Mouse (Mus musculus): Measurements from ENCODE around the gene Snx4.
"Not testable (repeated sequence)": the region's sequence is repeated elsewhere in the genome, so short reads cannot be mapped to it uniquely, and the experiment has no call there.

The Snx4 gene

DNA sequence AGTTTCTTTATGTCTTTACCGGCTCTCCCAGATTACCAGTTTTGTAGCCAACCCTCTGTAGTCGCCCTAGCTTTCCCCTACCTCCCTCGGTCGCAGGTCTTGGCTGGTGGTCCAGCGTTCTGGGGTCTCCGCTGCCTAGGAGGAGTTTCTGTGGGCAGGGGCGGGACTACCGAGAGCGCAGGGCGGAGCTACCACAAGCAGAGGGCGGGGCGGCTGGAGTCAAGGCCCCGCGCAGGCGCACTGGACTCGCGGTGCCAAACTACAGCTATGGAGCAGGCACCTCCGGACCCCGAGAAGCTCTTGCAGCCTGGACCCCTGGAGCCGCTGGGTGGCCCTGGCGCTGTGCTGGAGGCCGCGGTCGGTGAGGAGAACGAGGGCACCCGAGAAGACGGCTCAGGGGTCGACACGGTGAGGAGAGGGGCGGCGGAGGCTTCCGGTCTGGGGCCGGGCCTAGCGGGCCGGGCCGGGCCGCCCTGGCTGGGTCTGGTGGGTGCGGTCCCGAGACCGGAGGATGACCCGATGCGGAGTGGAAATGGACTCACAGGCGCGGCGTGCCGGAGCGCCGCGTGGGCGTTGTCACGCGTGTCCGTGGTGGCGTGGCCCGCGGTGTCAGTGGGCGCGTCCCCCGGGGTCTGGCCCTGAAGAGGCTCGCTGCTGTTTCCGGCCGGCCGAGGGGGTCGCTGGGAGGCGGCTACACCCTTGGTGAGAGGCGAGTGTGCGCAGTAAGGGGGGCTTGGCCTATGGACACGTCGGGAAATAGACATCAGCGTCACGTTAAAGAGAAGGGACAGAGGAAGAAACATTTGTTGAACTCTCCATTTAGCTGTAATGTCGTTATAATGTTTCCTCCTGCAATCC is at the start of gene Snx4:
Gene Snx4, plus strand, starts transcription at position 249 of the 858 bp plus-strand sequence.
- DNase-seq (ENCODE audit: low read depth, low spot score): peak; percentile 96

DNA sequence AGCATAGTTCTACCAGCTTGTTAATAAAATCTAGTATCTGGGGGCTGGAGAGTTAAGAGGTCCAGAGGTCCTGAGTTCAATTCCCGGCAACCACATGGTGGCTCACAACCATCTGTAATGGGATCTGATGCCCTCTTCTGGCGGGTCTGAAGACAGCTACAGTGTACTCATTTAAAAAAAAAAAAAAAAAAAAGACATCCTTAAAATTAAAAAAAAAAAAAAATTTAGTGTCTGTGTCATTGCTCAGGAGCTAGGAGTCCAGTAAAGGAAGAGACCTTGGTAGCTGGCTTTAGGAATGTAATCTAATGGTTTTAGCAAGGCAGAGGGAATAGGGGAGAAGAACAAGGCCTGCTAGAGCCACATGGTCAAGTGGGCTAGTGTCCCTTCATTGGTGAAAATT is 40.4 kb upstream of the Snx4 start:
- DNase-seq (ENCODE audit: low read depth, low spot score): no peak

DNA sequence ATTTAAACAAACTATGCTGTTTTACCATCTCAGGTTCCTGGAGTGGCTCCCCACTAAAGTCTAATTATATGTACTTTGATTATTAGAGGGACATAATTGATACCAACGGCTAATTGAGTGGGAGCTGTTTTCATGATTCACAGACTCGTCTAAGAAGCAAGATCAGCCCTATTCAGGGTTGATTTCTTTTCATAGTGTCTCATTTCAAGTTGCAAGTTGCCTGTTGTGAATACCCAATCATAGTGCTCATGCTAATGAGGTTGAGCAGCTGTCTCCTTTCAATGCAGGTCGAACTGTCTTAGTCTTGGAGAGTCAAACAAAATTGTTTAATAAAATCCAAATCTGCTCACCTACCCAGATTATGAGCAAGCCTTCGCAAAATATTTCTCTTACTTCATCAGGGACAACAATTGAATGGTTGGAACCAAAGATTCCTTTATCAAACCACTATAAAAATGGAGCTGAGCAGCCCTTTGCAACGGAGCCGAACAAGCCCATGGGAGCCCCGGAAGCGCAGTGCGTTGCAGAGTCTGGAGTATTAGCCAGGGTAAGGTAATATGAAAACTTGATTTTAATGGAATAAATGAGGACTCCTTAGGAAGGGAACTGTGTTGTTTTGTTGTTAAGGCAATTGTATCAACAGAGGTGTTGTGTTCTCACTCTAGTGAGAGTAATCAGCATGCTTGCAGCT is 34.8 kb upstream of the Snx4 start:
- DNase-seq (ENCODE audit: low read depth, low spot score): no peak

DNA sequence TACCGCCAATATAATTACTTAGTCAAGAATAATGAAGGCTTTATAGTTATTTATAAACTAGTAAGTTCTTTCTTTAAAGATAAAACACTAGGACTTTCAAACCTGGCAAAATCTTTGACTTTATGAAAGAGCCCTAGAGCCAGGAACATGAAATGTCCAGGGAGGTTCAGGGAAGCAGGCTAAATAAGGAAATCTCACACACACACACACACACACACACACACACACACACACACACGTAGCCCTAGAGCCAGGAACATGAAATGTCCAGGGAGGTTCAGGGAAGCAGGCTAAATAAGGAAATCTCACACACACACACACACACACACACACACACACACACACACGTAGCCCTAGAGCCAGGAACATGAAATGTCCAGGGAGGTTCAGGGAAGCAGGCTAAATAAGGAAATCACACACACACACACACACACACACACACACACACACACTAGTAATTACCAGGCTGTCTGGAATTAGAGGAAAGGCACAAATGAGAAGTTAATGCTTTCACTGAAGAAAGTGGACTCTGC is 33.6 kb upstream of the Snx4 start:
- DNase-seq (ENCODE audit: low read depth, low spot score): not testable (repeated sequence)

DNA sequence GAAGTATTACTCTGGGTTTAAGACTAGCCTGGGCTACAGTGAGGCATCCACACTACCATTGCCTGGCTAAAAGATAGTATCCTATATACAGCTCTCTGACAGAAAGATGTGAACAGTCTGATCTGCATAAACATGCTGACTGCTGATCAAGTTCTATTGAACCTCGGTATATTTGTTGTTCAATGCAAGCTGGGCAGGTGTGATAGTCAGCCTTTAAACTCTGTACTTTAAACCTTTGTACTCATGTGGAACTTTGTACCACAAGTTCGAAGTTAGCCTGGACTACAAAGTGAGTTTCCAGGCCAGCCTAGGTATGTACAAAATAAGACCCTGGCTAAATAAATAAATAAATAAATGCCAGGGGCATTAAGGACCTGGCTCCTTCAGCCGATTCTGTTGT is 28.8 kb upstream of the Snx4 start:
- DNase-seq (ENCODE audit: low read depth, low spot score): no peak

DNA sequence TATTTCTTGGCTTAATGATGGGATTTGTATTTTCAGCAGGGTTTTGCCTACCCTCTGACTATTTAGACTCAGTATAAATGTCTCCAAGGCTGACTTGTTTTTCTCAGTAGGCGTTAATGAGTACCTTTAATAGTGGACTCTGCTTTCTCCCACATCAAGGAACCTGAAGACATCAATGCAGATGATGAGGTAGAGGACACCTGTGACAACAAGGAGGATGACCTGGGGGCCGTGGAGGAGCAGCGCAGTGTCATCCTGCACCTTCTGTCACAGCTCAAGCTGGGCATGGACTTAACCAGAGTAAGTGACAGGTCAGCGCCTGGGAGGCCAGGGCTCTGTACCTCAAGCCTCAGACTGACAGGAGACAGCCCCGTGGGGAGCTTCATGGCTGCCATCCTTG is 26.9 kb upstream of the Snx4 start:
- no peak for DNase-seq (ENCODE audit: low read depth, low spot score)

DNA sequence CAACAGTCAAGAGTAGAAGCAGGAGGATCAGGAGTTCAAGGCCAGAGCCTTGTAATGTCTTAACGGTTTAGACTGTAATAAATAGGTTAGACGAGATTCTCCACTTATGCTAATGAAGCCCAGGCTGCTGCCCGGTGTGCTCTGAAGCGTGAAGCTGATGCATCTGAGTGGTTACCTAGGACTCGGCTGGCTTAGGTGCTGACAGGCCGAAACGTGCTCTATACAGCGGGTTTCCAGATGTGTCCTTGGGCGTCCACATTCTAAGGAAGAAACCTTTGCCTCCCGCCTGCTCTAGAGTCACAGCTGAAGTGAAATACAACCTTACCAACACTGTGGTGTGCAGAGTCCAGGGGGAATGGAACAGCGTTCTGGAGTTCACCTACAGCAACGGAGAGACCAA is 17.1 kb upstream of the Snx4 start:
- no peak for DNase-seq (ENCODE audit: low read depth, low spot score)

DNA sequence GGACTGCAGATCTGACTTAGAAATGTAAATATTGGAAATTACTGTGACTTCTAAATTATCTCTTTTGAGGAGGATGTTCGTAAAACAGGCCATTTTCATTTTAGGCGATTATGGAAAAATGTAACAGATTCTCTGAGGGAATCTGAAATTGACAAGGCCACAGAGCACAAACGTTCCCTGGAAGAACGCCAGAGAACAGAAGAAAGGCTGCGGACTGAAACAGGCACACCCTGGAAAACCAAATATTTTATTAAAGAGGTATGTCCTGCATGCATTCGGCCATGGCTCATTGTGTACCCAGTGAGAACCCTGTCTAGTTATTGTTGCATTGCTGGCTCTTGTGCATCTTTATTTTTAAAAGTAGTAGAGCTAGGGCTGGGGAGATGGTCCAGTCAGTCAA is 15.1 kb upstream of the Snx4 start:
- no peak for DNase-seq (ENCODE audit: low read depth, low spot score)

DNA sequence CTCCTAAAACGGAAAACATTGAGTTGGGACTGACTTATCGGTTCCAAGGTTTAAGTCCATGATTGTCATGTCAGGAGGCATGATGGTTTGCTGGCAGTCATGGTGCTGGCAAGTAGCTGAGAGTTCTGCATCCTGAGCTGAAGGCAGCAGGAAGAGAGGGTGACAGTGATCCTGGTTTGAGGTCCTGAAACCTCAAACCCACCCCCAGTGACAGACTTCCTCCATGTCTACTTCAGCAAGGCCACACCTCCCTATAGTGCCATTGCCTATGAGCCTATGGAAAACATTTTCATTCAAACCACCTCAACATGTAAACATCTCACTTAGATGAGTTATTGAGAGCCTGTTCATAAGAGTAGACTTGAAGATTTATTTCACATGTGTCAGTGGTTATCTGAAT is 11.9 kb upstream of the Snx4 start:
- DNase-seq (ENCODE audit: low read depth, low spot score): no peak

DNA sequence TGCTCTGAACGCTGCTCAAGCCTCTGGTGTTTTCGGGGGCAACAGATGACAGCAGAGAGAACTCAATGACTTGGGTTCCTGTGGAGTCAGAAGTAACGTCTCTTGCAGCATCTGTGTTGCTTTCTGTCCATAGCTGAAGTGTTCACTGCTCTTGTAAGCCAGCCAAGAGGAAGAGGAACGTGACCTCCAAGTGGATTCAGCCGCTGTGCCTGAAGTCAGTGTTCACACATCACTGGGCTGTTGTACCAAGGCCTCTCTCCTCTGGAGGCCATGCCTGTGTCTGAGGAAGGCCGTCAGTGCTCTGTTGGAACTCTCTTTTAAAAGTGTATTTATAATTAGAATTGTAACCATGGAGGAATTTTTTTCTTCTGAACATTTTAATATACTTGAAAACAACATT is 9.2 kb upstream of the Snx4 start:
- no peak for DNase-seq (ENCODE audit: low read depth, low spot score)

DNA sequence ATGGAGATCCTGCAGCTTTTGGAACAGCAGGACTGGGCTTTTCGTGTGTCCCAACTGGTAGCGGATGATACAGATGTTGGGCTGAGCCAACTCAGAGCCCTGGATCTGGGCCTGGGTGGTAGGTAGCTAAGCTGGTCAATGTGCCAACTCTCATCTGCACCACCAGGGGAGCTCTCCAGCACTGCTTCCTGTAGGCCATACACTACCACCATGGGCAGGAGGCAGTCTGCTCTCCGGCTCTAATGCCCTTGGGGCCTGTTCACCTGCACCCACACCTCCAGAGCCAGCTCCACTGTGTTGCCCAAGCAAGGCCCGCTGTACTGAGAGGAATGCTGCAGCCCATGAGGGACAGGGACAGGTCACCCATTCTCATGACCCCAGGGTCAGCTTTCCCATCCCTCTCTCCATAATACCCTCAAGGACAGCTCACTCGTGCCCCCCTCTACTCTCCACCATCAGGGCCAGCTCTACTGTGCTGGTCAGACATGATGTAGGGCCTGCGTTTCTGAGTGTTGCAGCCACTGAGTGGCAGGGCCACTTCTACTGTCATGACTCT is 7.0 kb upstream of the Snx4 start:
- peak; percentile 47 for DNase-seq (ENCODE audit: low read depth, low spot score)

DNA sequence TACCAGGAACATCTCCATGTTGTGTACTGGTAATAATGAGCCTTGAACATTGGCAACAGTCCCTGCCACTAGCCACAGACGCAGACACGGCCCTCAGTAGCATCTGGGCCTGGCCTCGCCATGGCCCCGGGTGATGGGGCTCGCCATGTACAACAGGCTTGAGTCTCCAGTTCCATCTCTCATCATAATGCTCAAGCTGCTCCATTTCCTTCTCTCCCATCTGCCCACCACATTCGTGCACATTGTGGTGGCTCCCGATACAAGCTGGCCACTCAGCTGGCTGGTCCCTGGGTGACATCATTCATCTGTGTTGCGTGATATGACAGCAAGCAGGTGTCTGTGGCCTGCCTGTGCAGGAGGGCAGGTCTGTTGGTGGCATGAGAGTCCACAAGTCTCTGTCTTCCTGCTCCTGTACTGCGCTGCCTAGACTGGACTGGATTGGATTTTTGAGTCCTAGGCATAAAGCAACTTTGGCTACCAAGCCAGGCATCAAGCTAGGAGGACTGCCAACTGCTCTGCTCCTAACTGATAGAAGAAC is 6.2 kb upstream of the Snx4 start:
- DNase-seq (ENCODE audit: low read depth, low spot score): no peak

DNA sequence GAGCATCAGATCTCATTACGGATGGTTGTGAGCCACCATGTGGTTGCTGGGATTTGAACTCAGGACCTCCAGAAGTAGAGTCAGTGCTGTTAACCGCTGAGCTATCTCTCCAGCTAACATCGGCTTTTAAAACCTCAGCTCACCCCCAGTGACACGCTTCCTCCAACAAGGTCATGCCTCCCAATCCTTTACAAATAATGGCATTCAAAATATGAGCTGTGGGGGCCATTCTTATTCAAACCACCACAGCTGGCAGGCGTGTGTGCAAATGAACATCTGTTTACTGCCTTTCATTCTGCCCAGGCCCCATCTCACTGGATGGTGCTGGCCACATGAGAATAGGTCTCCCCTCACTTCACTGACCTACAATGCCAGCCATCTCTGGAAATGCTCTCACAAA is 4.7 kb upstream of the Snx4 start:
- DNase-seq (ENCODE audit: low read depth, low spot score): no peak

DNA sequence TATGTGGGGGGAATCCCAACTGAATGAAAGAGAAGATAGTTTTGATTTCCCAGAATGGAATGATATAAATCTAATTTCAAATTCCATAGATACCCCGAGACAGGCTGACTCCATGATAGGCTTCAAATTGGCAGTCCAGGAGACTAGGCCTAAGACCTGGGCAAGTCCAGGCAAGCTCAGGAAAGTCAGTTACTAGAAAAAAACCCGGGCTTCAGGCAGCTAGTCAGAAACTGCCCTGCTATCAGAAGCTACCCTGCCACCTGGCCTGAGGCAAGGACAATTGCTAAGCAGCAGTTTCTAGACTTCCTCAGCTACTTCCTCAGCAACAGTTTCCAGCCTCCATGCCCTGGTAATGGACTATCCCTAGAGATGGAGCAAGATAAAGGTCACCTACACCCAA is 4.2 kb upstream of the Snx4 start:
- DNase-seq (ENCODE audit: low read depth, low spot score): no peak

DNA sequence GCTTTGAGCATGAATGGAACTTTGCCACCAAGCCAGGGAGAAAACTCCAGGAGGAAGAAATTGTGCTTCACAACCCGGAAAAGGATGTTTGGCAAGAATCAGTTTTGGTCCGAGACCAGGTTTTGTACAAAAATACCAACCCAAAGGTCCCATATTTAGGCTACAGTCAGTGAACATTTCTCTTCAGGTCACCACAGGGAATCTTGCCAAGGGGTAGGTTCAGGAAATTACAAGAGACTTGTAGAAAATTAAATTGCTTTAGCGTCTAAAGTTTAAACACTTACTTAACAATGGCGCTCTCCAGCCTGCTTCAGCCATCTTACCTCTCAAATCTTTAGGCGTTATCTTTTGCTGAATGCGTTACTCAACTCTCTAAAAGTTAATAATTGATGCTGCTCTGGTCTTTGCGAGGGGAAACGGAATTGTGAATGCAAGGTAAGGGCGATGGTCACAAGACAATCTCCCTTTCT is 556 bp upstream of the Snx4 start:
- peak; percentile 56 for DNase-seq (ENCODE audit: low read depth, low spot score)

DNA sequence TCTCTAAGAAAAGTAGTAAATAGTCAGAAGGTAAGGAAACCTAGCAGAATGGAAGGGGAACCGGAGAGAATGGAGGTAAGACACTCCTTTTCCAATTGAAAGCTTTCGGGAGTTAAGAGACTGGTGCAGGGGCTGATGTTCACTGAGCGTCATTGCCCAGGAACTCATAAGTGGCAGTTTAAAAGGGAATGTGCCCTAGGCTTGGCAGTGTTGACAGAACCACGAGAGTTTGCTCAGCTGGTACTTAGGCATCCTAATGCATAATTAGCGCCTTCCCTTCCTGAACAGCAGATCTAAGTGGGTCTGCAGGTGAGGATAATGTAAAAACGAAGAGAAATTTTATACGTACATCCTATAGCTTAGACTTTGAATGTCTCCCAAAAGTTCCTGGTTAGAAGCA is 4.4 kb downstream of the Snx4 start:
- DNase-seq (ENCODE audit: low read depth, low spot score): no peak

DNA sequence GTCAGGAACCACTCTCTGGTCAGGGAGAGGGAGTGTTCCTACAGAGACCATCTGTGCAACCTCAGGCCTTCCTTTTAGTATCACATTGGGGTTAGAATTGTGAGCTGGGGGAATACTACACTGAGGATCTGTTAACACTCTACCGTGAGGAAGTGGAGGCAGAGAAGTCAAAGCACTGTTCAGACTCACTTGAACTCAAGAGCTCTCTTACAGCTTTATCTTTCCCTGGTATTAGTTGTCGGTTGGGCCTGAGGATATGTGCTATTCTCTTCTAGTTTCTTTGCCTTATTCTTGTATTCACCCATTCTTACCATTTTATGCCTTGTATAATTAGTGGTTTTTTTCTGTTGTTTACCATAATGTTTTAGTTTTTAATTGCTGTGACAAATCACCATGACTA is 7.3 kb downstream of the Snx4 start:
- DNase-seq (ENCODE audit: low read depth, low spot score): no peak

DNA sequence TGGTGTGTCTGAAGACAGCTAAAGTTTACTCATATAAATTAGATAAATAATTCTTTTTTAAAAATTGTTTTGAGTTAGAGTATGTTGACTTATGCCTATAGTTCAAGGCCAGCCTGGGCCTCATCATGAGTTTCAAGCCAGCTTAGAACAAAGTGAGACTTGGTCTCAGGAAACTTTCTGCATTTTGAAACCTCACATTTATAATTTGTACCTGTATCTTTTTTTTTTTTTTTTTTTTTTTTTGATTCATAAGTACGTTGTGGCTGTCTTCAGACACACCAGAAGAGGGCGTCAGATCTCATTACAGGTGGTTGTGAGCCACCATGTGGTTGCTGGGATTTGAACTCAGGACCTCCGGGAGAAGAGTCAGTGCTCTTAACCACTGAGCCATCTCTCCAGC is 8.6 kb downstream of the Snx4 start:
- no peak for DNase-seq (ENCODE audit: low read depth, low spot score)

DNA sequence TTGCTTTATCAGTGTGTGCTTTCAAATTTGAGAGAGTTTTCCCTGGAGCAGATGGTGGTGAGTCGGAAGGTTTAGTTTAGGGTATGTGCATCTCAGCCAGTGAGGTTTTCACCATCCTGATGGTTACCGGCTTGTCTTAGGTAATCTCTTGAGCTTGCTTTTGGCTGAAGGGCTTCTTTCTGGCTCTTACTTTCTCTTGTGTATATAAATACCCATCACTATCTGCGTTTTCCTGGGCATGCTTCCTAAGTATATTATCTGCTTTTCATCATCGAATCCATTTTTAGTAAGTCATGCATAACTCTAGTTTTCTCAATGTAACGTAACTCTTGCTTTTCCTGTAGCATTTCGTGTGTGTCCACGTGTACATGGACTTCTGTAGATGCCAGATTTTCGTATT is 9.6 kb downstream of the Snx4 start:
- no peak for DNase-seq (ENCODE audit: low read depth, low spot score)

DNA sequence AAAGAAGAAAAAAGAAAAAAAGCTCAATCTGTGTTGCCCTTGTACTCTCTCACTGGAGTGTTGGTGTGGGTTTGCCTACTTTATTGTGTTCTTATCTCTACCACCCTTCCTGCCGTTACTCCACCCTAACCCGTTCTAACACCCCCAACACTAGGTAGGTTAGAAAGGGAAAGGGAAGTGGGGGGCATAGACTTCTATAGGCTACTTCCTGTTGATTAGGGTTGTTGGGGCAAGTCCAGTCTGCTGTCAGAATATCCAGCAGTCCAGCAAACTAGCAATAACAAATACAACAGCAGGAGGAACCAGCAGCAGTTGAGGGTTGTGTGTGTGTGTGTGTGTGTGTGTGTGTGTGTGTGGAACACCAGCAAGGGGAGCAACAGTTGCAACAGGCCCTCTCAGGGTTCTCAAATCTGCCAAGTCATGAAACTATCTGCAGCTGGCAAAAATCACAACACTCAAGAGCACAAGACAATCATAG is 10.4 kb downstream of the Snx4 start:
- peak; percentile 54 for DNase-seq (ENCODE audit: low read depth, low spot score)

DNA sequence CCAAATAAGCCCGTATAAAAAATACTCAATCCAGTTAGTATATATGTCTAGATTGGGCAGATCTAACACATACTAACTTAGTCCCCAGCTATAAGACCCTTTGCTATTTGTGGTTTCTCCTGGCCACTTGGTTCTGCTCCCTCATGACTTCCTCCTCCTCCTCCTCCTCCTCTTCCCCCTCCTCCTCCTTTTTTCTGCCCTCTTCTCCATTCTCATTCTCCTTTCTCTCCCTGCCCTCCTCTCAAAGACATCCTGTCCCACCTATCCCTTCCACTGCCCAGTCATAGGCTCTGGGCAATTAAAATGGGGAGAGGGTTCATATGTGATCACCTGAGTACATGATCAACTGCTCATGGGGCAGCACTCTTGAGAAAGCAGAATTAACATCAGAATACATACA is 10.9 kb downstream of the Snx4 start:
- DNase-seq (ENCODE audit: low read depth, low spot score): no peak

DNA sequence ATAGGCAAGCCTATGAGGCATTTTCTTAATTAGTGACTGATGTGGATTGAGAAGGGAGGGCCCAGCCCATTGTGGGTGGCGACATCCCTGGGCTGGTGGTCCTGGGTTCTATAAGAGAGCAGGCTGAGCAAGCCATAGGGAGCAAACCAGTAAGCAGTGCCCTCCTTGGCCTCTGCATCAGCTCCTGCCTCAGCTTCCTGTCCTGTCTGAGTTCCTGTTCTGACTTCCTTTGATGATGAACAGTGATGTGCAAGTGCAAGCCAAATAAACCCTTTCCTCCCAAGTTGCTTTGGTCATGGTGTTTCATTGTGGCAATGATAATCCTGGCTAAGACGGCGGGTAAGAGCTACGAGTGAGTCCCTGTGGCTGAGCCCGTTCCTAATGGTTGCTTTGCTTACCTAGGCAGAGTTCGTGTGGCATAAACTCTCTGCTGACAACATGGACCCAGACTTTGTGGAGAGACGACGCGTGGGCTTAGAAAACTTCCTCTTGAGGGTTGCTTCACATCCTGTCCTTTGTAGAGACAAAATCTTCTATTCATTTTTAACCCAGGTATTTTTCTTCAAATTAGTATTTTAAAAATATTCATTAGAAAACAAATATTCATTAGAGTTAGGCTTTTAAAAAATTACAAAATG is 16.5 kb downstream of the Snx4 start:
- no peak for DNase-seq (ENCODE audit: low read depth, low spot score)
